Mouse (Mus musculus) left cerebral cortex, postnatal 4 days (tissue): ENCODE data around the gene Ctnna3. TPM values are rescaled to one million over a fixed set of nuclear protein-coding genes. Genes with fewer than 3 reads are reported as not detected.

Experiments used
- DNase-seq: peaks from one replicate; pipeline ENCODE4 v3.0.0-alpha.2; 2022
- intact Hi-C: fragments of 180-260 bp; cut with DNase I; formaldehyde crosslinking; loops from one replicate; pipeline ENCODE4 v1.15.1; 2025
- total RNA-seq, 2 experiments: library from RNA; stranded (reverse); gene quantifications; 2 replicates each; pipeline ENCODE4 v1.2.3; 2021

The Ctnna3 gene
- total RNA-seq, 2 experiments from 2014 or later = 0.66 to 0.90 TPM

DNA sequence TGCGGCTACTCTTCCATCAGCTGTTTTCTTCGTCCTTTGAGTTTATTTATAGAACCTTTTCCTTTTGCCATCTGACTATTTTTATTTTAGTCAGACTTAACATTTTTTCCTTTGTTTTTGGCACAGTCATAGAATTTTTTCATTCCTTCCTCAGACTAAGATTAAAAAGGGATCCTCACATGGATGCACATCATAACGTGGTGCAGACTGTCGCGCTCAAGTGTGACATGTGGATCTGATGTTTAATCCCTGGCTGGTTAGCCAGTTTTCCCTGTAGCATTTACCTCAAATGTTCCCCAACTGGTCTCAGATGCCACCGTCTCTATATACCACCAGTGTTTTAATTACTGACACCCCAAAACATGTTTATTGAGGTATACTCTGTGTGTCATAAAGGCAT lies 246.4 kb downstream of the Ctnna3 start:
- no peak for DNase-seq
- intact Hi-C loops = no loop called here

- intact Hi-C loops = no loop called here
- no peak for DNase-seq
These were observed 259.3 kb downstream of the Ctnna3 start for GRCm38 (mm10) chr10:63689233-63689632.

GRCm38 (mm10) chr10:63689651-63690050 lies 259.8 kb downstream of the Ctnna3 start:
- no peak for DNase-seq
- intact Hi-C loops = no loop called here

DNA sequence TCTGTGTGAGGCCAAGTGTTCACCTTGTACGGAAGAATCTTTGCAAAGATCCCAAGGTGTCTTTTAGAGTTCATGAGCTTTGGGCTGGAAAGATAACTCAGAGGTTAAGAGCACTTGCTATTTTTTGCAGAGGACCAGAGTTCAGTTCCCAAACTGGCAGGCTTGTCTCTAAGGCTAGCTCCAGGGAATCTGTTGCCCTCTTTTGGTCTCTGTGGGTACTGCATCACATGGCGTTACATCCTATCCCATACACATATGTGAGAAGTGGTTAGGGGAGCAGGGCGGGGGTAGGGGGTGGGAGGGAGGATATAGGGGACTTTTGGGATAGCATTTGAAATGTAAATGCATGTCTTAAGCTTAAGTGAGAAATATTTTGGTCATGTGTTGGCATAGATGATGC lies 262.1 kb downstream of the Ctnna3 start:
- intact Hi-C loops = no loop called here
- no peak for DNase-seq

- intact Hi-C loops = no loop called here
- no peak for DNase-seq
These were observed 280.3 kb downstream of the Ctnna3 start for GRCm38 (mm10) chr10:63710211-63710610.

- intact Hi-C loops = no loop called here
- no peak for DNase-seq
These were observed 282.6 kb downstream of the Ctnna3 start for GRCm38 (mm10) chr10:63712530-63712929.

DNA sequence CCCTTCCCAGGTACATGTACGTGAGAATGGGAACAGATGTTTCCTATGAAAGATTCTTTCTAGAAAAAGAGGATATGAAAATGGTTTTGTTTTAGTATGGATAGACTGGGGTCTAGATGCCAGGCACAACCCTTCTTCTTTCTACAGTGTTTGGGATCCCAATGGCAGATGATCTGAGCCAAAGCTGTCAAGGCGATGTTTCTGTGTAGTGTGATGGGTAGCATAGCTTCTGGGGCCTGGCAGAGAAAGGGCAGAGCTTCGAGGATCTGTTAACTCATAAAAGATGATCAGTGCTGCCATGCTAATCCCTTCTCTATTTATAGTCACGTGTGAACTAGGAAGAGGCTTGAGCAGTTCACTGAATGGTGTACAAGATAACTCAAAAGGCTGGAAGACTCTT lies 284.3 kb downstream of the Ctnna3 start:
- intact Hi-C loops = no loop called here
- DNase-seq = peak; percentile 31

DNA sequence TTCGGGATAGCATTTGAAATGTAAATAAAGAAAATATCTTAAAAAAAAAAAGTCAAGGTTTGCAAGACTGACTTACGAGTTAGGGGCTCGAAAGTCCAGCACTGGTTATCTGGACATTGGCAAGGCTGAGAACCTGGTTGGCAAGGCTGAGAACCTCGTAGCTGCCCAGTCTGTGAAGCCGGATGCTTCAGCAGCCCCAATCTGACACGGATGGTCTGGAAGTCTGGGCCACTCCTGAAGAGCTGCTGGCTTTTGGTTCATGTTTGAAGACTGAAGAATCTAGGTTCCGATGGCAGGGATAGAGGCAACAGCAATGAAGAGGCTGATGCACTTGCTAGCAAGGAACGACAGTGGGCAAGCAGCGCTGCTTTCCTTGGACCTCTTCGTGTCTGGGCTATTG lies 339.0 kb downstream of the Ctnna3 start:
- intact Hi-C loops = no loop called here
- no peak for DNase-seq

GRCm38 (mm10) chr10:63771656-63772055 lies 341.8 kb downstream of the Ctnna3 start:
- intact Hi-C loops = no loop called here
- no peak for DNase-seq

- intact Hi-C loops = no loop called here
- DNase-seq = no peak
These were observed 342.2 kb downstream of the Ctnna3 start for GRCm38 (mm10) chr10:63772074-63772473.

GRCm38 (mm10) chr10:63781948-63782347 lies 352.1 kb downstream of the Ctnna3 start:
- intact Hi-C loops = no loop called here
- no peak for DNase-seq

DNA sequence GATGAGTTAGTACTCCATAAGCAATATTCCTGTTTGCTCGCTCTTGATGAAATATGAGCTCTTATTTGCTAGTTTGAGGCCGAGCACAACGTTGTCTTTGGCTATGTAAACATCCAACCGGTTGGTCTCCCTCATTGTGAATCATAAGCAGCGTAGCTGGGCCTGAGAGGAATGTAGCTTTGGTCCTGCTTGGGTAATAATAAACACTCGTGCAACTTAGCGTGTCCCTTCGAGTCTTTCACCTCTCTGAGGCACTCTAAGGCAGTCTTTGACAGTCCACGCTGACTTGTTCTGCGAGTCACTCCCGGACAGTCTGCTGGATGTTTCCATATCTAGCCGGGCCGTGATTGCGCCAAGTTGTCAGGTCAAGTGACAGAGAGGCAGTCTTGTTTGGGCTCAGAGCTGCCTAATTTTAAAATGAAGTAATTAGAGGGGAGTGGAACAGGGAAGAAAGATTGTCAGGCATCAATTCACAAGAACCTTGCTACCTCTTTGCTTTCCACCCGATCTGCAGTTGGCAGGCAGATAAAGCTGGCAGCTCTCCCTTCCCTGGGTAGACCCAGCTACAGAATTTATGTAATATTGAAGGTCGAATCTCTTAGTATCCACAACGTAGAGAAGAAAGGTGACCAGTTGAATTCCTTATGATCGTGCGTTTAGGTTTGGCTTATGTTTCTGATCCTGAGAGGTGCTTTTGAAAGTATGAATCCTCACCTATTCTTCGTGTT lies 355.1 kb downstream of the Ctnna3 start:
- intact Hi-C loops = no loop called here
- no peak for DNase-seq

- DNase-seq = no peak
- intact Hi-C loops = no loop called here
These were observed 356.5 kb downstream of the Ctnna3 start for GRCm38 (mm10) chr10:63786390-63786789.

- intact Hi-C loops = no loop called here
- no peak for DNase-seq
These were observed 374.0 kb downstream of the Ctnna3 start for GRCm38 (mm10) chr10:63803909-63804308.

GRCm38 (mm10) chr10:63805551-63805950 lies 375.7 kb downstream of the Ctnna3 start:
- intact Hi-C loops = no loop called here
- DNase-seq = no peak

GRCm38 (mm10) chr10:63806254-63806653 lies 376.4 kb downstream of the Ctnna3 start:
- DNase-seq = no peak
- intact Hi-C loops = no loop called here

GRCm38 (mm10) chr10:63810043-63810617 lies 380.2 kb downstream of the Ctnna3 start:
- intact Hi-C loops = no loop called here
- peak; percentile 40 for DNase-seq

GRCm38 (mm10) chr10:63839011-63839410 lies 409.1 kb downstream of the Ctnna3 start:
- intact Hi-C loops = no loop called here
- no peak for DNase-seq

GRCm38 (mm10) chr10:63851946-63852345 lies 422.0 kb downstream of the Ctnna3 start:
- intact Hi-C loops = no loop called here
- no peak for DNase-seq

- intact Hi-C loops = no loop called here
- DNase-seq = no peak
These were observed 439.2 kb downstream of the Ctnna3 start for GRCm38 (mm10) chr10:63869123-63869522.

DNA sequence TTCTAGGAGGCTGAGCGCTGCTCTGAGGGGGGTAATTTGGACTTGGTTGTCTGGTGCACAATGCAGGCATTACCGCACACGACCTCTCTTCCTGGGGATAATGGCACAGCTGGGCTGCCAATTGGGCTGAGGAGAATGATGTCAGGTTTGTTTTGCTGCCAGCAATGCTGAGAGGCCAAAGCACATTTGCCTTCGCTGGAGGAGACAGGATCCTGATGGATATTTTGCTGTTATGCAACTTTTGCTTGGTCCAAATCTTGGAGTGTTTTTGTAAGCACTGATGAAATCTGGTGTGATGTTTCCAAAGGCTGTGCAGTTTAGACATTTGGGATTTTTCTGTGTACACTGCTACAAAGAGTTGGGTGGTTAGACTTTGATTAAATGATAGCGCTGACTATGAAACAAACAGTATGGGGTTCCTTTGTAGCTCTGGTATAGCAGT lies 450.6 kb downstream of the Ctnna3 start:
- intact Hi-C loops = no loop called here
- DNase-seq = peak; percentile 20

DNA sequence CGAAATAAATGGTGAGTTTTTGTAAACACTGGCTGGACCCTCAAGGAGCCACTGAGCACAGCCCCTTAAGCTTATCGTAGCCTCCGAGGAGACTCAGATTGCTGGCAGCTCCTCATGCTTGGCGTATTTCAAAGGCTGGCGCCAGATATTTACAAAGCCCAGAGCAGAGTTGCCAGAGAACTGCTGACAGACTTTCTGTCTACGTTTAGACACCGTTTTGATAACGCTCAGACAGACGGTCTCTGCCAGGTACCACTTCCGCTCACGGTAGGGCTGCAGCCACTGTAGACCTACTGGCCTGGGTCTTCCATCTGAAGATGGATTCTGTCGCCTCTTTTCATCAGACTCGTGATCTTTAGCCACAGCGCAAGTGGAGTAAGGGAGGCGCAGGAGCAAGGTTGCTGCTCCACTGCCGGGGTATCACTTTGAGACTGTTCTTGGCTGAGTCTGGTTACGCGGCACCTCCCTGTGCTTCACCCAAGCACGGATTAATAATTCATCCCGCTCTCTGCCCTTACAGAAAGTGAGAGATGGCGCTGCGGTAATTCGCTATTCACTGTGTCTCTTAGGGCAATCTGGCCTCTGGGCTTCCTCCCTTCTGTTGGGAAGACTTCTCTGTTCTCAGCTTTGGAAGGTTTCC lies 456.7 kb downstream of the Ctnna3 start:
- no peak for DNase-seq
- intact Hi-C loops = no loop called here
